Mouse (Mus musculus) midbrain, postnatal 0 days (tissue): ENCODE results near the gene Cygb. TPM values are rescaled to one million over a fixed set of nuclear protein-coding genes. Genes with fewer than 3 reads are reported as not detected.
A peak's percentile ranks its signal among the peaks of the same experiment; 100 is the strongest.

Experiments
- ATAC-seq: fragments of 200-750 bp; cut with Nextera tagmentation; 2 replicates; pipeline ENCODE4 v1.8.0; 2017; ENCODE audit warnings: moderate number of reproducible peaks, mild to moderate bottlenecking, moderate TSS enrichment, moderate library complexity; ENCODE audit not compliant: low FRiP score
- DNase-seq: peaks from one replicate; pipeline ENCODE4 v3.0.0-alpha.2; 2015; ENCODE audit warnings: low spot score
- H3K27ac ChIP-seq: fragments of 300-500 bp; sonication (generic); 2 replicates; pipeline ENCODE4 v1.5.1; 2014; ENCODE audit warnings: low read depth, mild to moderate bottlenecking, low read length, mixed read lengths
- H3K27me3 ChIP-seq: fragments of 300-500 bp; sonication (generic); 2 replicates; pipeline ENCODE4 v1.6.1; 2014; ENCODE audit warnings: low read length, control low read depth, mixed read lengths; ENCODE audit not compliant: insufficient read depth
- H3K36me3 ChIP-seq: fragments of 300-500 bp; sonication (generic); 2 replicates; pipeline ENCODE4 v1.6.1; 2014; ENCODE audit warnings: low read length, control low read depth, mixed read lengths; ENCODE audit not compliant: insufficient read depth
- H3K4me1 ChIP-seq: fragments of 300-500 bp; sonication (generic); 2 replicates; pipeline ENCODE4 v1.6.1; 2014; ENCODE audit warnings: mild to moderate bottlenecking, control low read depth, antibody characterized with exemption, low read length, mixed read lengths; ENCODE audit not compliant: insufficient read depth
- H3K4me2 ChIP-seq: fragments of 300-500 bp; sonication (generic); 2 replicates; pipeline ENCODE4 v1.6.1; 2014; ENCODE audit warnings: low read depth, mild to moderate bottlenecking, low read length, mixed read lengths; ENCODE audit not compliant: poor library complexity, severe bottlenecking
- H3K4me3 ChIP-seq: fragments of 300-500 bp; sonication (generic); 2 replicates; pipeline ENCODE4 v1.5.1; 2014; ENCODE audit warnings: low read depth, mild to moderate bottlenecking, low read length, moderate library complexity
- H3K9ac ChIP-seq: fragments of 300-500 bp; sonication (generic); replicated peaks from 2 replicates; pipeline ENCODE4 v1.6.1; 2014; ENCODE audit warnings: mild to moderate bottlenecking, low read length, moderate library complexity, mixed read lengths; ENCODE audit not compliant: poor library complexity, severe bottlenecking
- H3K9me3 ChIP-seq: fragments of 300-500 bp; sonication (generic); 2 replicates; pipeline ENCODE4 v1.6.1; 2016; ENCODE audit warnings: low read length, control low read depth
- CTCF ChIP-seq: IDR thresholded peaks from 2 replicates; pipeline ENCODE4 v1.5.1; 2016; ENCODE audit warnings: antibody characterized with exemption, mild to moderate bottlenecking
- WGBS: fragments of 180-500 bp; shearing (Covaris S2); extraction: QIAGEN DNeasy Blood & Tissue Kit; methylation state at CpG from one replicate; pipeline ENCODE4 v1.1.7; 2014; 5-methylcytosine and 5-hydroxymethylcytosine counted together
- polyA plus RNA-seq: library from polyadenylated mRNA; unstranded; fragments of >200 nt; fragmentation: Nextera tagmentation; extraction: Ambion mirVana; gene quantifications from 2 replicates; pipeline ENCODE4 v1.2.1, GENCODE M21; 2015
- total RNA-seq: library from RNA; depleted of rRNA; stranded (reverse); fragments of >200 nt; gene quantifications from 2 replicates; pipeline ENCODE4 v1.2.3, GENCODE M21; 2014; rRNA removed

The Cygb gene
- total and polyA plus RNA-seq, 2 experiments from 2014 or later: 40.5 to 44.2 TPM

- Histone ChIP-seq H3K27me3 (no peaks in the 10 kb centered on the region), H3K9me3 (no peaks in the 10 kb centered on the region), H3K27ac (no peak overlapping the region), H3K4me3 (no peak overlapping the region), H3K4me2 (no peak overlapping the region), H3K36me3 (no peaks in the 10 kb centered on the region), H3K9ac (no peak overlapping the region), H3K4me1 (no peaks in the 10 kb centered on the region)
- WGBS: 88% methylated on average over 15 of the region's 15 CpGs
- DNase-seq (no peak), ATAC-seq (no peak)
- no peak for TF ChIP-seq CTCF
Measured at GRCm38 (mm10) chr11:116599230-116599629, 54.9 kb downstream of the Cygb start.

GRCm38 (mm10) chr11:116598193-116598592, 55.9 kb downstream of the Cygb start:
- no peak for TF ChIP-seq CTCF
- no peak overlapping the region for H3K4me2 ChIP-seq
- DNase-seq: peak; percentile 48
- no peak overlapping the region for H3K4me3 ChIP-seq
- 78% methylated on average over 8 of the region's 8 CpGs for WGBS
- H3K27ac ChIP-seq: no peak overlapping the region
- ATAC-seq: no peak
- H3K27me3 ChIP-seq: no peaks in the 10 kb centered on the region
- no peaks in the 10 kb centered on the region for H3K9me3 ChIP-seq
- H3K9ac ChIP-seq: no peak overlapping the region
- H3K4me1 ChIP-seq: 0 out of 2 replicates have a peak, but pooled peaks cover 2% of the 10 kb centered on the region
- H3K36me3 ChIP-seq: no peaks in the 10 kb centered on the region

GRCm38 (mm10) chr11:116596766-116597165, 57.3 kb downstream of the Cygb start:
- Histone ChIP-seq H3K9me3 (no peaks in the 10 kb centered on the region), H3K36me3 (no peaks in the 10 kb centered on the region), H3K4me1 (0 out of 2 replicates have a peak, but pooled peaks cover 3% of the 10 kb centered on the region), H3K27ac (no peak overlapping the region), H3K4me3 (no peak overlapping the region), H3K9ac (no peak overlapping the region), H3K27me3 (no peaks in the 10 kb centered on the region), H3K4me2 (no peak overlapping the region)
- WGBS: 88% methylated on average over 19 of the region's 19 CpGs
- TF ChIP-seq CTCF: no peak
- DNase-seq (no peak), ATAC-seq (no peak)

Other genes with a start within 250 kb of the Cygb start
- 113 and 138 TPM in 2 replicates for gene Rnf157, start 241.3 kb downstream of the Cygb start, total RNA-seq
- 53.7 and 57.0 TPM in 2 replicates for gene Rnf157, start 241.3 kb downstream of the Cygb start, polyA plus RNA-seq
- gene Ubald2, start 220.2 kb downstream of the Cygb start, total RNA-seq: 81.0 and 85.9 TPM in 2 replicates
- 40.1 and 40.9 TPM in 2 replicates for gene Ubald2, start 220.2 kb downstream of the Cygb start, polyA plus RNA-seq
- not detected in 2 replicates for gene Qrich2, start 188.1 kb downstream of the Cygb start, total RNA-seq
- 0.14 and 0.15 TPM in 2 replicates for gene Qrich2, start 188.1 kb downstream of the Cygb start, polyA plus RNA-seq
- 110 and 113 TPM in 2 replicates for gene Prpsap1, start 160.1 kb downstream of the Cygb start, total RNA-seq
- gene Prpsap1, start 160.1 kb downstream of the Cygb start, polyA plus RNA-seq: 156 and 157 TPM in 2 replicates
- 12.2 and 12.4 TPM in 2 replicates for gene Sphk1, start 123.4 kb downstream of the Cygb start, total RNA-seq
- 9.3 and 13.8 TPM in 2 replicates for gene Sphk1, start 123.4 kb downstream of the Cygb start, polyA plus RNA-seq
- 109 and 112 TPM in 2 replicates for gene Ube2o, start 72.9 kb downstream of the Cygb start, total RNA-seq
- gene Ube2o, start 72.9 kb downstream of the Cygb start, polyA plus RNA-seq: 35.2 and 35.7 TPM in 2 replicates
- gene Aanat, start 67.9 kb downstream of the Cygb start, total RNA-seq: 0.52 and 0.82 TPM in 2 replicates
- gene Aanat, start 67.9 kb downstream of the Cygb start, polyA plus RNA-seq: 0.90 and 0.94 TPM in 2 replicates
- 3.4 and 4.5 TPM in 2 replicates for gene Rhbdf2, start 27.3 kb downstream of the Cygb start, total RNA-seq
- gene Rhbdf2, start 27.3 kb downstream of the Cygb start, polyA plus RNA-seq: 1.0 TPM in 2 replicates
- gene Prcd, start 779 bp downstream of the Cygb start, total RNA-seq: 3.7 TPM in 1 of 2 replicates, not detected in the other
- gene Prcd, start 779 bp downstream of the Cygb start, polyA plus RNA-seq: 4.8 and 6.0 TPM in 2 replicates
- gene St6galnac1, start 121.2 kb upstream of the Cygb start, total RNA-seq: not detected in 2 replicates
- not detected in 2 replicates for gene St6galnac1, start 121.2 kb upstream of the Cygb start, polyA plus RNA-seq
- 23.3 and 39.1 TPM in 2 replicates for gene Mxra7, start 173.7 kb upstream of the Cygb start, total RNA-seq
- gene Mxra7, start 173.7 kb upstream of the Cygb start, polyA plus RNA-seq: 29.3 and 32.1 TPM in 2 replicates
- 28.9 and 32.2 TPM in 2 replicates for gene Mettl23, start 189.0 kb upstream of the Cygb start, total RNA-seq
- 47.4 and 48.4 TPM in 2 replicates for gene Mettl23, start 189.0 kb upstream of the Cygb start, polyA plus RNA-seq
- 38.1 and 43.6 TPM in 2 replicates for gene Jmjd6, start 189.1 kb upstream of the Cygb start, total RNA-seq
- gene Jmjd6, start 189.1 kb upstream of the Cygb start, polyA plus RNA-seq: 48.8 and 49.8 TPM in 2 replicates
- gene Mfsd11, start 198.1 kb upstream of the Cygb start, total RNA-seq: 36.0 and 57.0 TPM in 2 replicates
- gene Mfsd11, start 198.1 kb upstream of the Cygb start, polyA plus RNA-seq: 54.8 and 64.1 TPM in 2 replicates
- 196 and 259 TPM in 2 replicates for gene Srsf2, start 198.8 kb upstream of the Cygb start, total RNA-seq
- 460 and 484 TPM in 2 replicates for gene Srsf2, start 198.8 kb upstream of the Cygb start, polyA plus RNA-seq